Mouse (Mus musculus) liver, embryonic 12.5 days (tissue): Measurements from ENCODE around the gene Rhbdl1. TPM values are rescaled to one million over a fixed set of nuclear protein-coding genes. Genes with fewer than 3 reads are reported as not detected.
"Not testable (repeated sequence)": the region's sequence is repeated elsewhere in the genome, so short reads cannot be mapped to it uniquely, and the experiment has no call there.

Experiments used
- ATAC-seq: fragments of 200-750 bp; cut with Nextera tagmentation; 2 replicates; pipeline ENCODE4 v1.8.0; 2017; ENCODE audit warnings: moderate number of reproducible peaks, mild to moderate bottlenecking, moderate library complexity
- H3K27ac ChIP-seq: fragments of 300-500 bp; sonication (generic); 2 replicates; pipeline ENCODE4 v1.5.1; 2016; ENCODE audit warnings: mild to moderate bottlenecking
- H3K27me3 ChIP-seq: fragments of 300-500 bp; sonication (generic); replicated peaks from 2 replicates; pipeline ENCODE4 v1.6.1; 2016; ENCODE audit warnings: mild to moderate bottlenecking, moderate library complexity
- H3K36me3 ChIP-seq: fragments of 300-500 bp; sonication (generic); 2 replicates; pipeline ENCODE4 v1.6.1; 2016; ENCODE audit warnings: mild to moderate bottlenecking, moderate library complexity
- H3K4me1 ChIP-seq: fragments of 300-500 bp; sonication (generic); 2 replicates; pipeline ENCODE4 v1.6.1; 2016
- H3K4me2 ChIP-seq: fragments of 300-500 bp; sonication (generic); 2 replicates; pipeline ENCODE4 v1.6.1; 2016; ENCODE audit warnings: mild to moderate bottlenecking, moderate library complexity
- H3K4me3 ChIP-seq: fragments of 300-500 bp; sonication (generic); 2 replicates; pipeline ENCODE4 v1.5.1; 2016; ENCODE audit warnings: mild to moderate bottlenecking, moderate library complexity
- H3K9ac ChIP-seq: fragments of 300-500 bp; sonication (generic); 2 replicates; pipeline ENCODE4 v1.6.1; 2016; ENCODE audit warnings: mild to moderate bottlenecking, moderate library complexity
- H3K9me3 ChIP-seq: fragments of 300-500 bp; sonication (generic); replicated peaks from 2 replicates; pipeline ENCODE4 v1.6.1; 2016; ENCODE audit warnings: mild to moderate bottlenecking, moderate library complexity
- WGBS: fragments of 180-500 bp; shearing (Covaris S2); methylation state at CpG from one replicate; pipeline ENCODE4 v1.1.7; 2016; ENCODE audit not compliant: insufficient replicate concordance; 5-methylcytosine and 5-hydroxymethylcytosine counted together
- polyA plus RNA-seq: library from polyadenylated mRNA; unstranded; fragments of >200 nt; fragmentation: Nextera tagmentation; extraction: Ambion mirVana; gene quantifications from 2 replicates; pipeline ENCODE4 v1.2.1, GENCODE M21; 2016

The Rhbdl1 gene
- polyA plus RNA-seq, 1 experiment from 2014 or later = 0.80 TPM

- no peak for ATAC-seq
- Histone ChIP-seq H3K9ac (no peak overlapping the region), H3K27me3 (no peaks in the 10 kb centered on the region), H3K4me2 (no peak overlapping the region), H3K27ac (no peak overlapping the region), H3K36me3 (peaks cover 36% of the 10 kb centered on the region), H3K4me3 (no peak overlapping the region), H3K9me3 (no peaks in the 10 kb centered on the region), H3K4me1 (peaks cover 53% of the 10 kb centered on the region)
- 90% methylated on average over 32 of the region's 32 CpGs for WGBS
Observed at GRCm38 (mm10) chr17:25877741-25878610, 40.9 kb upstream of the Rhbdl1 start.

- Histone ChIP-seq H3K4me2 (peak overlapping the region; percentile 90), H3K36me3 (peaks cover 29% of the 10 kb centered on the region), H3K4me1 (peaks cover 45% of the 10 kb centered on the region), H3K9me3 (no peaks in the 10 kb centered on the region), H3K27me3 (no peaks in the 10 kb centered on the region), H3K4me3 (no peak overlapping the region), H3K27ac (no peak overlapping the region), H3K9ac (peak overlapping the region; percentile 19; the same call in 1 of the 2 replicates)
- no peak for ATAC-seq
- WGBS = 83% methylated on average over 3 of the region's 3 CpGs
Observed at GRCm38 (mm10) chr17:25877025-25877424, 39.9 kb upstream of the Rhbdl1 start.

GRCm38 (mm10) chr17:25876347-25876915 lies 39.3 kb upstream of the Rhbdl1 start:
- Histone ChIP-seq H3K27me3 (no peaks in the 10 kb centered on the region), H3K4me3 (peak overlapping the region; percentile 76), H3K4me2 (peak overlapping the region; percentile 90), H3K4me1 (peaks cover 39% of the 10 kb centered on the region), H3K9me3 (no peaks in the 10 kb centered on the region), H3K27ac (peak overlapping the region; percentile 92), H3K9ac (peak overlapping the region; percentile 78), H3K36me3 (peaks cover 23% of the 10 kb centered on the region)
- WGBS = 64% methylated on average over 10 of the region's 10 CpGs
- no peak for ATAC-seq

- ATAC-seq = peak; percentile 86
- peak overlapping the region; percentile 90 for H3K4me2 ChIP-seq
Observed at GRCm38 (mm10) chr17:25875171-25876136, 38.4 kb upstream of the Rhbdl1 start.

GRCm38 (mm10) chr17:25874721-25875170 lies 37.7 kb upstream of the Rhbdl1 start, which contains the start of gene Mettl26:
Gene Mettl26 (plus strand): TSS chr17:25875074.
- peaks cover 22% of the 10 kb centered on the region for H3K36me3 ChIP-seq
- H3K27me3 ChIP-seq = no peaks in the 10 kb centered on the region
- H3K9ac ChIP-seq = peak within 1 kb of the TSS; percentile 78
- H3K4me2 ChIP-seq = peak within 1 kb of the TSS; percentile 90
- H3K9me3 ChIP-seq = no peaks in the 10 kb centered on the region
- under 1% methylated on average over 25 of the region's 25 CpGs for WGBS
- H3K27ac ChIP-seq = peak within 1 kb of the TSS; percentile 92
- H3K4me1 ChIP-seq = peaks cover 32% of the 10 kb centered on the region
- peak within 1 kb of the TSS; percentile 76 for H3K4me3 ChIP-seq
- ATAC-seq = peak; percentile 70

More at GRCm38 (mm10) chr17:25875171-25876136, 38.4 kb upstream of the Rhbdl1 start:
- H3K9me3 ChIP-seq = no peaks in the 10 kb centered on the region
- WGBS = 2% methylated on average over 59 of the region's 59 CpGs
- peak overlapping the region; percentile 92 for H3K27ac ChIP-seq
- peaks cover 32% of the 10 kb centered on the region for H3K4me1 ChIP-seq
- no peaks in the 10 kb centered on the region for H3K27me3 ChIP-seq
- peak overlapping the region; percentile 78 for H3K9ac ChIP-seq
- H3K4me3 ChIP-seq = peak overlapping the region; percentile 76
- peaks cover 23% of the 10 kb centered on the region for H3K36me3 ChIP-seq

- H3K9ac ChIP-seq = peak overlapping the region; percentile 78
- peaks cover 17% of the 10 kb centered on the region for H3K36me3 ChIP-seq
- H3K4me2 ChIP-seq = peak overlapping the region; percentile 90
- no peak for ATAC-seq
- peak overlapping the region; percentile 92 for H3K27ac ChIP-seq
- H3K9me3 ChIP-seq = no peaks in the 10 kb centered on the region
- peak overlapping the region; percentile 76 for H3K4me3 ChIP-seq
- no peaks in the 10 kb centered on the region for H3K27me3 ChIP-seq
- 10% methylated on average over 14 of the region's 14 CpGs for WGBS
- peaks cover 32% of the 10 kb centered on the region for H3K4me1 ChIP-seq
Observed at GRCm38 (mm10) chr17:25874148-25874720, 37.1 kb upstream of the Rhbdl1 start.

- ATAC-seq = no peak
- Histone ChIP-seq H3K27me3 (no peaks in the 10 kb centered on the region), H3K4me3 (peak overlapping the region; percentile 76), H3K9me3 (no peaks in the 10 kb centered on the region), H3K9ac (peak overlapping the region; percentile 78; the same call in 1 of the 2 replicates), H3K4me2 (peak overlapping the region; percentile 90), H3K27ac (peak overlapping the region; percentile 92; the same call in 1 of the 2 replicates), H3K36me3 (peaks cover 10% of the 10 kb centered on the region), H3K4me1 (peaks cover 36% of the 10 kb centered on the region)
- WGBS = 69% methylated on average over 11 of the region's 11 CpGs
Observed at GRCm38 (mm10) chr17:25873405-25874147, 36.5 kb upstream of the Rhbdl1 start.

GRCm38 (mm10) chr17:25872676-25873075 lies 35.6 kb upstream of the Rhbdl1 start:
- H3K9me3 ChIP-seq = no peaks in the 10 kb centered on the region
- no peak overlapping the region for H3K4me3 ChIP-seq
- no peaks in the 10 kb centered on the region for H3K27me3 ChIP-seq
- no peak overlapping the region for H3K9ac ChIP-seq
- H3K4me2 ChIP-seq = no peak overlapping the region
- peaks cover 45% of the 10 kb centered on the region for H3K4me1 ChIP-seq
- ATAC-seq = no peak
- H3K27ac ChIP-seq = no peak overlapping the region
- H3K36me3 ChIP-seq = peaks cover 1% of the 10 kb centered on the region
- 75% methylated on average over 3 of the region's 3 CpGs for WGBS

- H3K4me1 ChIP-seq = peaks cover 45% of the 10 kb centered on the region
- ATAC-seq, H3K9me3 ChIP-seq, H3K27ac ChIP-seq, H3K4me2 ChIP-seq, H3K27me3 ChIP-seq, H3K36me3 ChIP-seq, H3K4me3 ChIP-seq, H3K9ac ChIP-seq: not testable (repeated sequence)
Observed at GRCm38 (mm10) chr17:25871566-25871965, 34.5 kb upstream of the Rhbdl1 start.

- WGBS = 70% methylated on average over 2 of the region's 2 CpGs
Observed at GRCm38 (mm10) chr17:25869954-25870353, 32.9 kb upstream of the Rhbdl1 start.

More at GRCm38 (mm10) chr17:25869954-25870353, 32.9 kb upstream of the Rhbdl1 start:
- no peaks in the 10 kb centered on the region for H3K9me3 ChIP-seq
- H3K4me2 ChIP-seq = no peak overlapping the region
- no peak overlapping the region for H3K27ac ChIP-seq
- no peak overlapping the region for H3K9ac ChIP-seq
- peaks cover 49% of the 10 kb centered on the region for H3K4me1 ChIP-seq
- H3K36me3 ChIP-seq = peaks cover 16% of the 10 kb centered on the region
- ATAC-seq = no peak
- no peaks in the 10 kb centered on the region for H3K27me3 ChIP-seq
- no peak overlapping the region for H3K4me3 ChIP-seq
